Comparison of ENCODE assay signal across 9 mouse cellular contexts in the genomic region with DNA sequence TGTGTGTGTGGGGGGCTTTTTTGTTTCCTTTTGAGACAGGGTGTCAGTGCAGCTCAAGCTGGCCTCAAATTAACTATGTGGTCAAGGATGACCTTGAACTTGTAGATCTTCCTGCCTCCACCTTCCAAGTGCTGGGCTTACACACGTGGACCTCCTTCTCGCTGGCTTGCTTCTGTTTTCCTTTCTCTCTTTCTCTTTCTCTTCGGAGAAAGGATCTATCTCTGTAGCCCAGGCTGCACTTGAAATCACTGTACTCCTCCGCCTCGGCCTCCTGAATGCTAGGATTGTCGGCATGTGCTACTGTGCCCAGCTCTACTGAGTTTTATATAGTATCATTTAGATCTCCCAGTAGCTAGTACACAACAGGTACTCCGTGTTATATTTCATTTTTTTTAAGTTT. TPM values are rescaled to one million over a fixed set of nuclear protein-coding genes. Genes with fewer than 3 reads are reported as not detected.
DNase-seq lines count a peak whose midpoint lies in the region; ATAC-seq and TF ChIP-seq lines count a peak whose summit lies in the region.
"Had no signal": no experiment of that assay in that cellular context is flagged by ENCODE, and none has a peak within 500 bp of the region (broad histone marks: within the 10 kb centered on the region; RNA-seq: fewer than 3 reads in every experiment).

No protein-coding gene starts in this region.

- H3K9me3 ChIP-seq in heart, embryonic 14.5 days (ENCODE audit: control insufficient read depth, low read length): no peaks in the 10 kb centered on the region
- no peaks in the 10 kb centered on the region for H3K9me3 ChIP-seq in MEL (replicated peaks; ENCODE audit: insufficient read depth, low read length)
- no peaks in the 10 kb centered on the region for H3K9me3 ChIP-seq in hindbrain, embryonic 11.5 days (ENCODE audit: control insufficient read depth, low read length)
- no peaks in the 10 kb centered on the region for H3K9me3 ChIP-seq in midbrain, embryonic 12.5 days

- peak overlapping the region; percentile 85 for H3K4me2 ChIP-seq in heart, embryonic 14.5 days (ENCODE audit: low read length)
- peak overlapping the region; percentile 14; the same call in 1 of the 2 replicates for H3K4me2 ChIP-seq in hindbrain, embryonic 11.5 days (replicated peaks; ENCODE audit: low read depth, low read length)
- H3K4me2 ChIP-seq in midbrain, embryonic 12.5 days (replicated peaks): peak overlapping the region; percentile 81

- peak in 1 of 2 experiments; percentile 29; a peak in 1 of 4 replicates for TF ChIP-seq EP300 in MEL (IDR thresholded peaks at IDR 0.05; ENCODE audit: low read depth in 1 of 2, low read length in 2 of 2)

- H3K27ac ChIP-seq in heart, embryonic 14.5 days (replicated peaks in 1 of 2; ENCODE audit: control insufficient read depth in 1 of 2, insufficient read depth in 1 of 2, low read depth in 2 of 2, low read length in 2 of 2): no peak overlapping the region
- H3K27ac ChIP-seq in MEL (ENCODE audit: control insufficient read depth, low read depth, low read length): peak overlapping the region; percentile 42
- no peak overlapping the region for H3K27ac ChIP-seq in hindbrain, embryonic 11.5 days (ENCODE audit: low read depth, low read length)
- no peak overlapping the region for H3K27ac ChIP-seq in midbrain, embryonic 12.5 days (replicated peaks)

- 45% methylated on average over 7 of the region's 7 CpGs for WGBS in heart, embryonic 14.5 days
- WGBS in hindbrain, embryonic 11.5 days: 26% methylated on average over 7 of the region's 7 CpGs
- WGBS in midbrain, embryonic 12.5 days: 23% methylated on average over 7 of the region's 7 CpGs

- DNase-seq in heart, postnatal 4 days: no peak
- DNase-seq in MEL (ENCODE audit: low read depth, low spot score): peak; percentile 85
- DNase-seq in hindbrain, embryonic 11.5 days (ENCODE audit: low spot score): no peak
- no peak for DNase-seq in thymus, adult 18-20 months
- no peak for DNase-seq in left cerebral cortex, adult 8-10 months (ENCODE audit: low spot score in 2 of 2)

- 0 out of 2 replicates have a peak, but pooled peaks cover 4% of the 10 kb centered on the region for H3K27me3 ChIP-seq in heart, embryonic 14.5 days (ENCODE audit: control insufficient read depth, insufficient read depth, low read length)
- no peaks in the 10 kb centered on the region for H3K27me3 ChIP-seq in MEL (ENCODE audit: control insufficient read depth in 1 of 2, insufficient read depth in 2 of 2, low read length in 2 of 2)
- H3K27me3 ChIP-seq in hindbrain, embryonic 11.5 days (ENCODE audit: control insufficient read depth, insufficient read depth, low read length): no peaks in the 10 kb centered on the region
- H3K27me3 ChIP-seq in midbrain, embryonic 12.5 days: peaks cover 5% of the 10 kb centered on the region; the same call in 1 of the 2 replicates
- H3K27me3 ChIP-seq: Patski had no signal

- H3K4me1 ChIP-seq in heart, embryonic 14.5 days (ENCODE audit: control insufficient read depth in 2 of 2, insufficient read depth in 2 of 2, low read length in 2 of 2): peaks cover 7% of the 10 kb centered on the region in 2 experiments; a peak in 2 of 4 replicates
- H3K4me1 ChIP-seq in MEL (ENCODE audit: control insufficient read depth in 1 of 2, insufficient read depth in 2 of 2, low read length in 2 of 2): peaks cover 4 to 6% of the 10 kb centered on the region in 2 experiments
- H3K4me1 ChIP-seq in hindbrain, embryonic 11.5 days (replicated peaks; ENCODE audit: control insufficient read depth, insufficient read depth, low read length): no peaks in the 10 kb centered on the region
- peaks cover 8% of the 10 kb centered on the region for H3K4me1 ChIP-seq in midbrain, embryonic 12.5 days

- TF ChIP-seq RAD21 in MEL (IDR thresholded peaks at IDR 0.05; ENCODE audit: low read depth, low read length): no peak

- H3K36me3 ChIP-seq in heart, embryonic 14.5 days (ENCODE audit: control insufficient read depth, insufficient read depth, low read length): 0 out of 2 replicates have a peak, but pooled peaks cover 3% of the 10 kb centered on the region
- H3K36me3 ChIP-seq in MEL (ENCODE audit: control insufficient read depth in 1 of 2, insufficient read depth in 2 of 2, low read length in 2 of 2): peaks cover 14 to 16% of the 10 kb centered on the region in 2 experiments
- no peaks in the 10 kb centered on the region for H3K36me3 ChIP-seq in hindbrain, embryonic 11.5 days (ENCODE audit: control insufficient read depth, insufficient read depth, low read length)
- H3K36me3 ChIP-seq in midbrain, embryonic 12.5 days: peaks cover 19% of the 10 kb centered on the region

- H3K4me3 ChIP-seq in heart, embryonic 14.5 days (ENCODE audit: control insufficient read depth in 1 of 2, insufficient read depth in 1 of 2, low read depth in 1 of 2, low read length in 2 of 2): peak overlapping the region; percentile 18 to 78; a peak in 3 of 4 replicates
- H3K4me3 ChIP-seq in MEL (ENCODE audit: control insufficient read depth in 1 of 2, insufficient read depth in 1 of 2, low read depth in 2 of 2, low read length in 2 of 2): peak overlapping the region; percentile 58 to 61
- no peak overlapping the region for H3K4me3 ChIP-seq in hindbrain, embryonic 11.5 days (ENCODE audit: low read depth, low read length)
- peak overlapping the region; percentile 87 for H3K4me3 ChIP-seq in midbrain, embryonic 12.5 days

- H3K79me2 ChIP-seq in MEL (ENCODE audit: control insufficient read depth, insufficient read depth, low read length, poor library complexity): peaks cover 28% of the 10 kb centered on the region

- peak overlapping the region; percentile 90 for H3K9ac ChIP-seq in heart, embryonic 14.5 days (ENCODE audit: low read length)
- peak overlapping the region; percentile 100 for H3K9ac ChIP-seq in MEL (ENCODE audit: control insufficient read depth, low read depth, low read length, poor library complexity, severe bottlenecking)
- no peak overlapping the region for H3K9ac ChIP-seq in hindbrain, embryonic 11.5 days (ENCODE audit: low read depth, low read length)
- peak overlapping the region; percentile 52 for H3K9ac ChIP-seq in midbrain, embryonic 12.5 days (replicated peaks)

- TF ChIP-seq CTCF in MEL (IDR thresholded peaks at IDR 0.05 in 2 of 3, conservative IDR thresholded peaks at IDR 0.05 in 1 of 3; ENCODE audit: control insufficient read depth in 1 of 3, insufficient read depth in 1 of 3, low read depth in 2 of 3, low read length in 3 of 3, poor library complexity in 1 of 3, severe bottlenecking in 1 of 3): no peak

- ATAC-seq in heart, embryonic 14.5 days (ENCODE audit: insufficient number of reproducible peaks, insufficient read depth, low FRiP score, low read depth): no peak
- no peak for ATAC-seq in hindbrain, embryonic 11.5 days (ENCODE audit: low FRiP score)
- ATAC-seq in midbrain, embryonic 12.5 days (ENCODE audit: low FRiP score, low read depth): 0 out of 2 replicates have a peak, but pooled peaks have one; percentile 50
- no peak for ATAC-seq in inflammation-experienced regulatory T-cells, adult 6 months

- TF ChIP-seq POLR2A in MEL (IDR thresholded peaks at IDR 0.05; ENCODE audit: control insufficient read depth in 1 of 2, insufficient read depth in 1 of 2, low read depth in 1 of 2, low read length in 2 of 2, poor library complexity in 1 of 2): peak in 1 of 2 experiments; percentile 38; a peak in 2 of 4 replicates

TF ChIP-seq in MEL, 35 proteins besides CTCF, POLR2A, EP300 and RAD21 (continues in another document):
- TF ChIP-seq MYB (IDR thresholded peaks at IDR 0.05; ENCODE audit: low read depth, low read length) (no peak), TBP (IDR thresholded peaks at IDR 0.05; ENCODE audit: low read depth, low read length) (peak; percentile 61), JUND (IDR thresholded peaks at IDR 0.05; ENCODE audit: low read depth, low read length) (no peak), USF2 (IDR thresholded peaks at IDR 0.05; ENCODE audit: borderline replicate concordance in 1 of 2, insufficient read depth in 1 of 2, low read depth in 1 of 2, low read length in 2 of 2) (no peak)

RNA-seq across cellular contexts. Expression of gene Cenpv, which starts 1.5 kb away (rescaled TPM):
- polyA plus RNA-seq in heart, embryonic 14.5 days (2014; fragmentation: Nextera tagmentation; extraction: Ambion mirVana): 29.8 and 37.7 TPM in 2 replicates
- 10 to 100 TPM; 23.8 to 25.7 TPM for total RNA-seq in heart, postnatal 4 days (2021)
- total RNA-seq in MEL (2012; rRNA removed): 150 and 178 TPM in 2 replicates
- polyA plus RNA-seq in MEL (2012; ENCODE audit: insufficient read depth in 1 of 2, insufficient read length in 2 of 2, low read depth in 1 of 2, low replicate concordance in 2 of 2, missing spikeins in 1 of 2): 1,000 to 10,000 TPM in 1 of 2 experiments, 100 to 1,000 TPM in 1; 149 to 2,878 TPM
- 44.2 and 50.0 TPM in 2 replicates for polyA plus RNA-seq in hindbrain, embryonic 11.5 days (2014; fragmentation: Nextera tagmentation; extraction: Ambion mirVana)
- polyA plus RNA-seq in midbrain, embryonic 12.5 days (2016; fragmentation: Nextera tagmentation; extraction: Ambion mirVana): 73.6 and 86.9 TPM in 2 replicates
- polyA plus RNA-seq in inflammation-experienced regulatory T-cells, adult 6 months (2017; shearing (Covaris generic)): 1 to 10 TPM in 1 of 3 experiments, under 1 TPM in 1, not detected in 1; 0.40 to 2.0 TPM
- 10 to 100 TPM; 29.2 to 35.6 (median 31.8) TPM for total RNA-seq in left cerebral cortex, adult 8-10 months (2022)

RNA-seq across cellular contexts. Expression of gene Ubb, which starts 13.4 kb away (rescaled TPM):
- 2,716 and 2,876 TPM in 2 replicates for polyA plus RNA-seq in heart, embryonic 14.5 days (2014; fragmentation: Nextera tagmentation; extraction: Ambion mirVana)
- 100 to 1,000 TPM; 828 to 847 TPM for total RNA-seq in heart, postnatal 4 days (2021)
- 1,877 and 1,965 TPM in 2 replicates for total RNA-seq in MEL (2012; rRNA removed)
- 1,000 to 10,000 TPM in 1 of 2 experiments, not detected in 1; 1,800 TPM for polyA plus RNA-seq in MEL (2012; ENCODE audit: insufficient read depth in 1 of 2, insufficient read length in 2 of 2, low read depth in 1 of 2, low replicate concordance in 2 of 2, missing spikeins in 1 of 2)
- polyA plus RNA-seq in hindbrain, embryonic 11.5 days (2014; fragmentation: Nextera tagmentation; extraction: Ambion mirVana): 3,694 and 3,897 TPM in 2 replicates
- polyA plus RNA-seq in midbrain, embryonic 12.5 days (2016; fragmentation: Nextera tagmentation; extraction: Ambion mirVana): 3,778 and 3,810 TPM in 2 replicates
- 1,000 to 10,000 TPM; 5,207 to 7,023 (median 5,768) TPM for polyA plus RNA-seq in inflammation-experienced regulatory T-cells, adult 6 months (2017; shearing (Covaris generic))
- 1,000 to 10,000 TPM; 1,765 to 1,972 (median 1,844) TPM for total RNA-seq in left cerebral cortex, adult 8-10 months (2022)

RNA-seq across cellular contexts. Expression of gene Trpv2, which starts 36.7 kb away (rescaled TPM):
- polyA plus RNA-seq in heart, embryonic 14.5 days (2014; fragmentation: Nextera tagmentation; extraction: Ambion mirVana): 3.7 and 4.2 TPM in 2 replicates
- 1 to 10 TPM; 3.0 to 3.2 TPM for total RNA-seq in heart, postnatal 4 days (2021)
- 30.4 and 32.0 TPM in 2 replicates for total RNA-seq in MEL (2012; rRNA removed)
- 10 to 100 TPM in 1 of 2 experiments, not detected in 1; 30.0 TPM for polyA plus RNA-seq in MEL (2012; ENCODE audit: insufficient read depth in 1 of 2, insufficient read length in 2 of 2, low read depth in 1 of 2, low replicate concordance in 2 of 2, missing spikeins in 1 of 2)
- 6.5 and 8.9 TPM in 2 replicates for polyA plus RNA-seq in hindbrain, embryonic 11.5 days (2014; fragmentation: Nextera tagmentation; extraction: Ambion mirVana)
- polyA plus RNA-seq in midbrain, embryonic 12.5 days (2016; fragmentation: Nextera tagmentation; extraction: Ambion mirVana): 10.9 and 12.7 TPM in 2 replicates
- polyA plus RNA-seq in inflammation-experienced regulatory T-cells, adult 6 months (2017; shearing (Covaris generic)): 100 to 1,000 TPM in 1 of 3 experiments, 10 to 100 TPM in 2; 73.0 to 108 (median 73.7) TPM
- total RNA-seq in left cerebral cortex, adult 8-10 months (2022): 10 to 100 TPM; 17.9 to 20.2 (median 19.3) TPM

Comparison
In these comparisons a context has a peak if more than half of its experiments do, and no peak if none do; other contexts are left out.
1. H3K4me2 ChIP-seq: peak in every context shown above with its lines; median percentile 85 in heart, embryonic 14.5 days; 81 in midbrain, embryonic 12.5 days; 14 in hindbrain, embryonic 11.5 days.
2. RNA of gene Cenpv, which starts 1.5 kb away (polyA plus RNA-seq): 149 to 2,878 TPM in MEL, 73.6 to 86.9 TPM in midbrain, embryonic 12.5 days, 44.2 to 50.0 TPM in hindbrain, embryonic 11.5 days and 29.8 to 37.7 TPM in heart, embryonic 14.5 days; 0.40 to 2.0 TPM in inflammation-experienced regulatory T-cells, adult 6 months; every median in the first group is over 10 times any median in the second.